Mouse (Mus musculus): Measurements from ENCODE around the gene Zbtb24.
"Not testable (repeated sequence)": the region's sequence is repeated elsewhere in the genome, so short reads cannot be mapped to it uniquely, and the experiment has no call there.

Gene Zbtb24

DNA sequence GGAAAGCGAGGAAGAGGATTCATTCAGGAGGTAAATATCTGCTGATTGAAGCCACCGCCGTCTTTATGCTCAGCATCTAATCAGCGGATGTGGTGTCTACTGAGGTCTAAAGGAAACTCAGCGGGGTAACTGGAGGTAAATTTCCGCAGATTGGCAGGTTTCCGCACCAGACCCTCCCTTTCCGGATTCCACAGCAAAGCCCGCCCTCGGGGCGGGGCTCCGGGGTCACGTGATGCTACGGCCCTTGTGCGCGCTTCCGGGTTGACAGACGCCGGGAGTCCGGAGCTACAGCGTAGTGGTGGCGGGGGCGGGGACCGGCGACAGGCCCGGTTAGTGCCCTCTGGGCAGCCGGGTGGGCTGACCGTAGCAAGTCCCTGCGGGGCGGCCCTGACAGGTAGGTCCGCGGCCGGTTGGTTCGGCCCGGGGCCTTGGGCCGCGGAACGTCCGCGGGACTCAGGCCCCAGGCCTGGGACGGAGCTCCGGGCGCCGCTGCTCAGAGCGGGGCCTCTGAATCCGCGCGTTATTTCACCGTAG, at the start of gene Zbtb24:
TSS of gene Zbtb24 (plus strand) at position 247 of the 534 bp plus-strand sequence.
- peak; percentile 97 for DNase-seq

GRCm38 (mm10) chr10:41401097-41401496, 49.1 kb upstream of the Zbtb24 start:
- no peak for DNase-seq

DNA sequence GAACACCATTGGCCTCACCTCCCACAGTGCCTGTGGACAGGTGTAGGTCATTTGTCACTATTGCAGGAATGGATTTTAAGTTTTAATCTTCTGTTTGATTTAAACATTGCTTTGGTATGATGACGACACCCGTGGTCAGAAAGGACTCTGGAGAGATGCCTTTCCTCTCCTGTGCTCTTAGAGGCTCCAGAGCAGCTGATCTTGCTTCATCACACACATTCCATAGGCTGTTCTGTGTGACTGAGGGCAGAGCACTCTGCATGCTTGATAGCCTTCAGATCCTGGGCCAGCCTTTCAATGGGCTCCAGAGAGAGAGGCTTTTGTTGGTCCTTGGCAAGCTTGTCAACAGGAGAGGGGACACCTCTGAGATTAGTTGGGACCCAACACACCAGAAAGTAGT, 46.8 kb upstream of the Zbtb24 start:
- DNase-seq, result no peak

- DNase-seq, result no peak
These were observed 46.1 kb upstream of the Zbtb24 start for GRCm38 (mm10) chr10:41403893-41404612.

GRCm38 (mm10) chr10:41410176-41410575, 40.0 kb upstream of the Zbtb24 start:
- DNase-seq, result not testable (repeated sequence)

DNA sequence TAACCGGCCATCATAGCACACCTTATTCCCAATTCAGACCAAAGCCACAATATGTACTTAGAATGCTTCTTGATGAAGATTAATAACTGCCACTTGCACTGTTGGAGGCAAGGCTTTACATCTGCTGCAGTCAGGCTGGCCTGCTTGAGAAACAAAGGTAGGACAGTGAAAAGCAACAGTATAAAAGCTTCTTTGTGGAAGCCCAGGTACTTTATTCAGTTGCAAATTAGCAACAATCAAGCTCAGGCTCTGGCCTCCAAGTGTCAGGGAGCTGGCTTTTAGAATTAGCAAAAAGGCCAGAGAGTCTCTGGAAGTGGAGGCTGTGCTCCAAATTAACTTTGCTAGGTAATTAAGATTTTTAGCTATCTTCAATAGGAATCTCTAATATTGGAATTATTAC, 39.4 kb upstream of the Zbtb24 start:
- not testable (repeated sequence) for DNase-seq

GRCm38 (mm10) chr10:41413471-41413870, 36.7 kb upstream of the Zbtb24 start:
- DNase-seq, result not testable (repeated sequence)

DNA sequence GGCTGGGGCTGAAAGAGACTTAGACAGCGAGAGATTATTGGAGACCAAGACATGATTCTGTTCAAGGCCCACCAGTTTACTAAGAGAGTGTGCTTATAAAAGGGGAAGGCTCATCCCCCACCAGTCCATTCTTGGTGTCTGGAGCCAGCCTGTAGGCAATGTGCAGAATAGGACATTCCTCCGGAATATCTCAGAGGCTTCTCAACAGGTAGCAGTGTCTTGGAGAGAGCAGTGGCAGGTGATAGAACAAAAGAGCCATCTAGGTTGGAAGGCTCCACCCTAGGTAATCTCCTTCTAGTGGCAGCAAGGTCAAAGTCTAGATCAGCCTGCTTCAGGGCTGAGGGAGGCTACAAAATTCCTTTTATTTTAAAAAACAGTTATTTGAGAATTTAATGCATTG, 34.8 kb upstream of the Zbtb24 start:
- not testable (repeated sequence) for DNase-seq

DNA sequence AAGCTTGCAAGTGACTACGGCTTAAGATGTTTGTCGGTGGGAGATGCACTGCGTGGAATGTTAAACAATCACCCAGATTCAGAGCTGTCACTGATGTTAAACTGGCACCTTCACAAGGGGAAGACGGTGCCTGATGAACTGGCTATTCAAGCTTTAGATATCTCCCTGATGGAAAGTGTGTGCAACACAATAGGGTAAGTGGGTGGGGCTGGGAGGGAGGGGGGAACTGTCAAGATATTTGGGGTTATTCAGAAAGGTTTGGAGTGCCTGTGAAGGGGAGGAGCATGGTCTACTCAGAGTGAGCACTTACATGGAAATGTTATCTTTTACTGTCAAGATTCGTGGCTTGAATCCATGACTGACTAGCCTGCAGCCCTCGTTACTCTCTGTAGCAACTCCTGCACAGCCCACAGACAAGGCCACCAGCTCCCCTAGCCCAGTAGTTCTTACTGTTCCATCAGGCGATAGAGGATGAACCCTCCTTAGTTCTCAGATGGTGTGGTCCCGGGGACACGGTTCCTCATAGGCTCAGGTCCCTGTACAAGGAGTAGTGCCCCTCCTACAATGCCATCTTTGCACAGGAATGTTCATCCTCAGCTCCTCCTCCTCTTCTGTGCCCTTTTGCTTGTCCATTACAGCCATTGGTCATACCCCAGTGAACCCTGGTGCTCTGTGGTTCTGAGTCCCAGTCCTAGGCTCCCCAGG, 29.5 kb upstream of the Zbtb24 start:
- no peak for DNase-seq

DNA sequence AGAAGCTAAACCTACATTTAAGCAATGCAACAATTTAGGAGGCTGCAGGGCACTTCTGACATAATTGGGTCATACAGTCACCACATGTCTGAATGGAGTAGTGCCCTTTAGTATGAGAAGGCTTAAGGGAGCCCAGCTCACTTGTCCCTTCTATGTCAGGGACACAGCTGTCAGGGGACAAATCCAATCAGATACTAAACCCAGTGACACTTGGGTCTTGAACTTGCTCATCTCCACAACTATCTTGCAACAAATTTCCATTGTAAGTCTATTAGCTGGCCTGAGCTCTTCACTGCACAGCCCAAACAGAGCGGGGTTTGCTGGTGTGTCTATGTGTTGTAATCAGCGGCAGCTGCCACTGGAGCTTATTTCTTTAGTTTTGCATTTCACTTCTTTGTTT, 26.5 kb upstream of the Zbtb24 start:
- no peak for DNase-seq

DNA sequence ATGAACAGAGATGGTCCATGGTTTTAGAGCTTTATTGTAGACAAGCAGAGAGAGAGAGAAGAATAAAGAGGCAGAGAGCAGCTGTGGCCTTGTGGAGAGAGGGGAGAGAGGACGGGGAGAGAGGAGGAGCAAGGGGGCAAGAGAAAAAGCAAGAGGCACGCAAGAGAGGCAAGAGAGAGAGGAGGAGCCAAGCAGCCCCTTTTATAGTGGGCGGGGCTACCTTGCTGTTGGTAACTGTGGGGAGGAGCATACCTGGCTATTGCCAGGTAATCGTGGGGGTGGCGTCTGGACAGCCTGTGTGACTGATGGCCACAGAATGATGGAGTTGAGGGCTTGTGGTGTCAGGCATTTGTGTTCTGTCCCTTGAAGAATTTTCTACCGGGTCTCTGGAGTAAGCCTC, 23.8 kb upstream of the Zbtb24 start:
- DNase-seq, result no peak

- DNase-seq, result peak; percentile 56
These were observed 15.6 kb upstream of the Zbtb24 start for GRCm38 (mm10) chr10:41434624-41435023.

DNA sequence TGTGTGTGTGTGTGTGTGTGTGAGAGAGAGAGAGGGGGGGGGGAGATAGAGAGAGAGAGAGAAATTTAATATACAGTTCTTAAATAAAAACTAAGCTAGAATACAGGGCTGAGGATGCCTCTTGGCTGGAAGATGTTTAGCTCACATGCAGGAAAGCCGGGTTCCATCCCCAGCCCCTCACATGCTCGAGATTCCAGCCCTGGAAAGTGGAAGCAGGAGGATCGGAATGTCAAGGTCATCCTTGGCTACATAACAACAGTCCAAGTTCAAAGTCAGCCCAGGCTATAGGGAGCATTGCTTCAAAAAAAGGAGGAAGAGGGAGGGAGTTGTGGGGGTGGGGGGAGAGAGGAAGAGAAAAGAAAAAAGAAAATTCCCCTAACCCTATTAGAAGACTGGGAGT, 15.0 kb upstream of the Zbtb24 start:
- DNase-seq, result no peak

DNA sequence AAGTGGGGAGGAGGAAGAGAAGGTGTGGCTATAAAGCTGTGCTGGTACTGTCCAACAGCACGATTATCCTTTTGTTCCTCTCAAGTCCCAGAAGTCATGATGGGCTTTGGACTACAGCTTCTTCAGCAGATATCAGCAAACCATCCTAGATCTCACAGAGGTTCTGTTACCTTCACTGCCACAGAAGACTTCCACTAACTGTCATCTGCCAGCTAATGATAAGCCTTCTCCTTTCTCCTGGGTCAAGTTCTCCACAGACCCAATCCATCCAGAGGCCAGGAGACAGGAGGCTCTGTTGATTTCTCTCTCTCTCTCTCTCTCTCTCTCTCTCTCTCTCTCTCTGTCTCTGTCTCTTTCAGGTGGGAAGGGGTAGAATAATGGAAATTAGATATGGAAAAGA, 2.0 kb upstream of the Zbtb24 start:
- no peak for DNase-seq

DNA sequence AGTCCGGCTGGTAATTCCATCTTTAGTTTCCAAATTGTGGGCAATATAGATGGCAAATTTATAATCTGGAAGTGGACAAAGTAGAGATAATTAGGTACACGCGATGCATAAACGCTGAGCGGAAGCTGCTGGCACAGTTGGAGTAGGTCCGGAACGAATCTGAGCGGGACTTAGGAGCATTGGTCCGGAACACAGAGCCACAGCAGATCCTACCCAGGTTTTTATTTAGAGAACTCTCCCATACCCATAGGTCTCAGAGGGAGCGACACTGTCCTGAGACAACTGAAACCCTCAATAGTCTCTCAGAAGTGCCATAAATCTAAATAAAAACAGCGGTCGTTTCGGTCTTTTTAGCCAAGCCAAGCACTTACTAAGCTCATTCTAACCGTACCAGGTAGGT, 499 bp upstream of the Zbtb24 start:
- no peak for DNase-seq

GRCm38 (mm10) chr10:41450780-41451522, 768 bp downstream of the Zbtb24 start:
- no peak for DNase-seq

- DNase-seq, result no peak
These were observed 1.5 kb downstream of the Zbtb24 start for GRCm38 (mm10) chr10:41451656-41452055.

DNA sequence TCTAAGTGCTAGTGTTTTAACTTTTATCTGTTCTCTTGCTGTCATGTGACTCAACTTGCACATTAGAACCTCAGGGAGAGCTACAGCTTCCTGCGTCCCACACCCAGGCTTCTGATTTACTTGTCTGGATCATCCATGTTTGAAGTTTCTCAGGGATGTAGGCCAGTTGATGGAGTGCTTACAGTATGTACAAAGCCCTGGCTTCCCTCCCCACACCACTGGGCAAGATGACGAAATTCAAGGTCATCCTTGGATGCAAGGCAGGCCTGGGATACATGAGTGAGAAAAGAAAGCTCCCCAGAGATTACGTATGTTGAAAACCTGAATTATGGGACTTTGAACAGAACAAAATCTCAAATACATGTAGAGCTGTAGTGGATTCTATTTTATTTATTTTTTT, 2.6 kb downstream of the Zbtb24 start:
- DNase-seq, result no peak

- DNase-seq, result no peak
These were observed 9.8 kb downstream of the Zbtb24 start for GRCm38 (mm10) chr10:41459990-41460389.

DNA sequence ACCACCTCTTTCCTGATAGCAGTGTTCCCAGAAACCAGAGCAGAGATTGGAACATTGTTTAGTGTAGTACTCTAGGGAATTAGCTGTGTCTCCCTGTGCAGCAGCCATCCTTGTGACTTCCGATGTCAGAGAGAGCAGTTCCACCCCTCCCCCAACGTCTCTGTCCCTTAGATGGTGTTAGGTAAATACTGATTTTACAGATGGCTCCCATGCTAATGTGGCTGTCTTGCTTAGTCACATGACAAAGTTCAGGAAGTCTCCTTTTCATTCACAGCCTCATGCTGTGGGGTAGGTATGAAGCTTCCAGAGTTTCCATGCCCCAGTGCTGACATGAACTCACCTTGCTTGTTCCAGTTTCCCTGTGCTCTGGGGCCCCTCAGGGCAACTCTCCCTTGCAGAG, 10.3 kb downstream of the Zbtb24 start:
- no peak for DNase-seq

- no peak for DNase-seq
These were observed 11.0 kb downstream of the Zbtb24 start for GRCm38 (mm10) chr10:41461057-41461722.

- DNase-seq, result no peak
These were observed 14.3 kb downstream of the Zbtb24 start for GRCm38 (mm10) chr10:41464401-41464955.

DNA sequence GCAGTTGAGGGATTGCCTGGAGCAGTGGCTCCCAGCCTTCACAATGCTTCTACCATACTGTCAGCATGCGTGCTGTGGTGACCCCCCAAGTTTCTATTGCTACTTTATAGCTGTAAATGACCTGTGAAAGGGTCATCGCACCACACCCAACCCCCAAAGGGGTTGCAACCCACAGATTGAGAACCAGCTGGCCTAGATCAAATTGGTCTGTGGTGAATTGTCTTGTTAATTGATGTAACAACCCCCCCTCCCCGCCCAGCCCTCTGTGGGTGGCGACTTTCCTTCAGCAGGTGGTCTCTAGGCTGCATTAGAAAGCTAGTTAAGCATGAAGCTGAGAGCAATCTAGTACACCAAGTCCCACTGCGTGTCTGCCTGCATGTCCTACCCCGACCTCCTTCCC, 17.1 kb downstream of the Zbtb24 start:
- no peak for DNase-seq

All from liver (tissue).